Comparison of ENCODE assay signal across 8 mouse cellular contexts in the genomic region with DNA sequence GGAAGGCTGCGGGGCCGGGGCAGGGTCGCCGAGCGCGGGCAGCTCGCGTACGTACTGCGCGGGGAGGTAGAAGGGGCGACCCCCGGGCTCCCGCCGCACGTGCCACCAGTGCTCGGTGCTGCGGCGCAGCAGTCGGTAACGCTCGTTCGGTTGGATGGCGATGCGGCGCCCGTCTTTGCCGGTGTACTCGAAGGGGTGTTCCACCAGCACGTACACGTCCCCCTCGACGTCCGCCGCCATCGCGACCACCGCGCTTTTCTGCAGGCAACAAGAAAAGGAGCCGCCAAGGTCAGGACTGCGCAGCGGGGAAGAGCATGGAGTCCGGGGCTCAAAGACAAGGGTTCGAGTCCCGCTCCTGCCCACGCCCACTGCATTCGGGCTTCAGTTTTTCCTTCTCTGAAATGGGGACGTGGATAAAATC. TPM values are rescaled to one million over a fixed set of nuclear protein-coding genes. Genes with fewer than 3 reads are reported as not detected.
DNase-seq lines count a peak whose midpoint lies in the region; ATAC-seq lines count a peak whose summit lies in the region.

No protein-coding gene starts in this region.

- WGBS in intestine, embryonic 15.5 days, result 4% methylated on average over 48 of the region's 48 CpGs
- 2% methylated on average over 48 of the region's 48 CpGs for WGBS in neural tube, embryonic 13.5 days

- peak overlapping the region; percentile 90 for H3K4me2 ChIP-seq in intestine, embryonic 15.5 days (replicated peaks)
- peak overlapping the region; percentile 68 for H3K4me2 ChIP-seq in neural tube, embryonic 13.5 days

- peaks cover 30% of the 10 kb centered on the region for H3K27me3 ChIP-seq in intestine, embryonic 15.5 days (replicated peaks)
- peaks cover 98% of the 10 kb centered on the region for H3K27me3 ChIP-seq in neural tube, embryonic 13.5 days

- H3K9ac ChIP-seq in intestine, embryonic 15.5 days, result peak overlapping the region; percentile 57
- peak overlapping the region; percentile 73 for H3K9ac ChIP-seq in neural tube, embryonic 13.5 days

- H3K36me3 ChIP-seq in intestine, embryonic 15.5 days, result no peaks in the 10 kb centered on the region
- 0 out of 2 replicates have a peak, but pooled peaks cover under 1% of the 10 kb centered on the region for H3K36me3 ChIP-seq in neural tube, embryonic 13.5 days

- DNase-seq in cerebellum, adult 11 months, result peak; percentile 25
- no peak for DNase-seq in cerebellum, adult 9-10 months
- peak; percentile 18 for DNase-seq in retina, embryonic 14.5 days (ENCODE audit: low spot score)
- no peak for DNase-seq in retina, postnatal 1 day
- no peak for DNase-seq in layer of hippocampus, postnatal 25 days (ENCODE audit: extremely low spot score in 1 of 2, low spot score in 1 of 2)

- no peaks in the 10 kb centered on the region for H3K9me3 ChIP-seq in intestine, embryonic 15.5 days
- no peaks in the 10 kb centered on the region for H3K9me3 ChIP-seq in neural tube, embryonic 13.5 days

- peak overlapping the region; percentile 47 for H3K4me3 ChIP-seq in intestine, embryonic 15.5 days (replicated peaks)
- peak overlapping the region; percentile 47 for H3K4me3 ChIP-seq in neural tube, embryonic 13.5 days

- H3K27ac ChIP-seq in intestine, embryonic 15.5 days, result peak overlapping the region; percentile 66; the same call in 1 of the 2 replicates
- H3K27ac ChIP-seq in neural tube, embryonic 13.5 days (replicated peaks), result no peak overlapping the region

- no peak for ATAC-seq in intestine, embryonic 15.5 days
- peak; percentile 15; the same call in 1 of the 2 replicates for ATAC-seq in neural tube, embryonic 13.5 days (ENCODE audit: low read depth)
- no peak for ATAC-seq in granulocyte monocyte progenitor cell, adult 5-6 weeks (replicated peaks; ENCODE audit: poor library complexity, severe bottlenecking)

- H3K4me1 ChIP-seq in intestine, embryonic 15.5 days (replicated peaks), result peaks cover 55% of the 10 kb centered on the region
- H3K4me1 ChIP-seq in neural tube, embryonic 13.5 days (replicated peaks), result peaks cover 52% of the 10 kb centered on the region

RNA-seq across cellular contexts. Expression of a gene that starts 2.8 kb away (rescaled TPM):
- 33.0 and 36.2 TPM in 2 replicates for polyA plus RNA-seq in intestine, embryonic 15.5 days (2015; fragmentation: Nextera tagmentation; extraction: Ambion mirVana)
- polyA plus RNA-seq in neural tube, embryonic 13.5 days (2015; fragmentation: Nextera tagmentation; extraction: Ambion mirVana), result 4.4 and 4.8 TPM in 2 replicates
- 1 to 10 TPM; 8.6 to 9.3 TPM for total RNA-seq in layer of hippocampus, postnatal 25 days (2021)
- 21.3 and 29.3 TPM in 2 replicates for total RNA-seq in granulocyte monocyte progenitor cell, adult 5-6 weeks (2014; fragmentation: Nextera tagmentation)
- total RNA-seq in granulocyte monocyte progenitor cell, adult 5-6 weeks (2017), result 11.0 and 19.0 TPM in 2 replicates

RNA-seq across cellular contexts. Expression of a gene that starts 51.8 kb away (rescaled TPM):
- 5.6 and 6.2 TPM in 2 replicates for polyA plus RNA-seq in intestine, embryonic 15.5 days (2015; fragmentation: Nextera tagmentation; extraction: Ambion mirVana)
- 8.7 TPM in 2 replicates for polyA plus RNA-seq in neural tube, embryonic 13.5 days (2015; fragmentation: Nextera tagmentation; extraction: Ambion mirVana)
- 10 to 100 TPM; 16.4 to 17.6 TPM for total RNA-seq in layer of hippocampus, postnatal 25 days (2021)
- 8.6 and 13.2 TPM in 2 replicates for total RNA-seq in granulocyte monocyte progenitor cell, adult 5-6 weeks (2014; fragmentation: Nextera tagmentation)
- total RNA-seq in granulocyte monocyte progenitor cell, adult 5-6 weeks (2017), result 3.9 and 4.8 TPM in 2 replicates

Comparison
In these comparisons a context has a peak if more than half of its experiments do, and no peak if none do; other contexts are left out.
1. DNase-seq: peak in cerebellum, adult 11 months (single experiment) and retina, embryonic 14.5 days (single experiment); none in cerebellum, adult 9-10 months (single experiment), retina, postnatal 1 day (single experiment) and layer of hippocampus, postnatal 25 days (0 of 2).